ENCODE assay signal across 9 mouse cellular contexts in genomic region chr7:27334405-27334911, GRCm38 (mm10). TPM values are rescaled to one million over a fixed set of nuclear protein-coding genes. Genes with fewer than 3 reads are reported as not detected.
DNase-seq lines count a peak whose midpoint lies in the region; ATAC-seq lines count a peak whose summit lies in the region.
"Had no signal": no experiment of that assay in that cellular context is flagged by ENCODE, and none has a peak within 500 bp of the region (broad histone marks: within the 10 kb centered on the region; RNA-seq: fewer than 3 reads in every experiment).

No protein-coding gene starts in this region.

- no peak for ATAC-seq in heart, embryonic 13.5 days (ENCODE audit: extremely low read depth, insufficient number of reproducible peaks, low FRiP score, low TSS enrichment)
- no peak for ATAC-seq in neural tube, embryonic 11.5 days (ENCODE audit: insufficient read depth, low FRiP score, low TSS enrichment)

- no peaks in the 10 kb centered on the region for H3K9me3 ChIP-seq in heart, embryonic 13.5 days
- H3K9me3 ChIP-seq in neural tube, embryonic 11.5 days (ENCODE audit: control insufficient read depth, low read length) = no peaks in the 10 kb centered on the region

- H3K4me2 ChIP-seq in heart, embryonic 13.5 days = peak overlapping the region; percentile 91
- H3K4me2 ChIP-seq in neural tube, embryonic 11.5 days (ENCODE audit: low read depth) = peak overlapping the region; percentile 16; the same call in 1 of the 2 replicates

- H3K4me3 ChIP-seq in brown adipose tissue, adult 24 weeks (ENCODE audit: insufficient read depth, low read depth, low read length) = peak overlapping the region; percentile 40
- H3K4me3 ChIP-seq in heart, embryonic 13.5 days = peak overlapping the region; percentile 68
- H3K4me3 ChIP-seq in neural tube, embryonic 11.5 days (ENCODE audit: low read depth, low read length) = no peak overlapping the region
- H3K4me3 ChIP-seq: erythroblast, embryonic 14.5 days had no signal

- DNase-seq in adrenal gland, postnatal 10 days = peak; percentile 49
- DNase-seq in adrenal gland, adult 8-10 months = no peak
- DNase-seq in kidney, postnatal 4 days = peak; percentile 49 to 63
- DNase-seq in neural tube, embryonic 11.5 days (ENCODE audit: low spot score) = no peak
- DNase-seq in ovary, postnatal 10 days (ENCODE audit: low spot score) = no peak
- no peak for DNase-seq in right cerebral cortex, adult 2 months (ENCODE audit: low spot score in 2 of 2)

- H3K27ac ChIP-seq in brown adipose tissue, adult 24 weeks (replicated peaks; ENCODE audit: low read depth, low read length) = peak overlapping the region; percentile 96
- peak overlapping the region; percentile 88 for H3K27ac ChIP-seq in heart, embryonic 13.5 days (replicated peaks)
- no peak overlapping the region for H3K27ac ChIP-seq in neural tube, embryonic 11.5 days (ENCODE audit: low read depth, low read length)

- no peaks in the 10 kb centered on the region for H3K36me3 ChIP-seq in heart, embryonic 13.5 days
- H3K36me3 ChIP-seq in neural tube, embryonic 11.5 days (ENCODE audit: control insufficient read depth, insufficient read depth, low read length) = no peaks in the 10 kb centered on the region

- peaks cover 2% of the 10 kb centered on the region; the same call in 1 of the 2 replicates for H3K4me1 ChIP-seq in brown adipose tissue, adult 24 weeks (ENCODE audit: control insufficient read depth, insufficient read depth, insufficient read length, low read length)
- H3K4me1 ChIP-seq in heart, embryonic 13.5 days = peaks cover 78% of the 10 kb centered on the region
- H3K4me1 ChIP-seq in neural tube, embryonic 11.5 days (ENCODE audit: control insufficient read depth, insufficient read depth, low read length) = peaks cover 12% of the 10 kb centered on the region

- 1% methylated on average over 32 of the region's 32 CpGs for WGBS in heart, embryonic 13.5 days
- 2% methylated on average over 32 of the region's 32 CpGs for WGBS in neural tube, embryonic 11.5 days

- H3K9ac ChIP-seq in heart, embryonic 13.5 days = peak overlapping the region; percentile 89
- no peak overlapping the region for H3K9ac ChIP-seq in neural tube, embryonic 11.5 days (ENCODE audit: low read length)

- peaks cover 99% of the 10 kb centered on the region for H3K27me3 ChIP-seq in heart, embryonic 13.5 days (replicated peaks)
- H3K27me3 ChIP-seq in neural tube, embryonic 11.5 days (ENCODE audit: control insufficient read depth, insufficient read depth, low read length) = peaks cover 86% of the 10 kb centered on the region

RNA-seq across cellular contexts. Expression of gene Ltbp4, which starts 3.0 kb away (rescaled TPM):
- total RNA-seq in adrenal gland, postnatal 10 days (2021) = 100 to 1,000 TPM; 107 to 111 TPM
- 100 to 1,000 TPM in 3 of 4 experiments, 10 to 100 TPM in 1; 90.9 to 117 (median 108) TPM for total RNA-seq in adrenal gland, adult 8-10 months (2022)
- 22.8 and 25.9 TPM in 2 replicates for polyA plus RNA-seq in brown adipose tissue, adult 24 weeks (2012; ENCODE audit: insufficient read depth, insufficient read length, missing spikeins)
- polyA plus RNA-seq in heart, embryonic 13.5 days (2015; fragmentation: Nextera tagmentation; extraction: Ambion mirVana) = 51.3 and 53.3 TPM in 2 replicates
- polyA plus RNA-seq in neural tube, embryonic 11.5 days (2014; fragmentation: Nextera tagmentation; extraction: Ambion mirVana) = 7.0 and 8.0 TPM in 2 replicates

RNA-seq across cellular contexts. Expression of gene Shkbp1, which starts 21.4 kb away (rescaled TPM):
- total RNA-seq in adrenal gland, postnatal 10 days (2021) = 10 to 100 TPM; 19.6 to 22.9 TPM
- total RNA-seq in adrenal gland, adult 8-10 months (2022) = 10 to 100 TPM; 19.4 to 41.1 (median 29.7) TPM
- polyA plus RNA-seq in brown adipose tissue, adult 24 weeks (2012; ENCODE audit: insufficient read depth, insufficient read length, missing spikeins) = 11.6 TPM in 2 replicates
- 28.8 and 32.2 TPM in 2 replicates for polyA plus RNA-seq in heart, embryonic 13.5 days (2015; fragmentation: Nextera tagmentation; extraction: Ambion mirVana)
- 52.8 and 55.2 TPM in 2 replicates for polyA plus RNA-seq in neural tube, embryonic 11.5 days (2014; fragmentation: Nextera tagmentation; extraction: Ambion mirVana)

RNA-seq across cellular contexts. Expression of gene Gm20479, which starts 22.8 kb away (rescaled TPM):
- total RNA-seq in adrenal gland, postnatal 10 days (2021) = 1 to 10 TPM in 1 of 2 experiments, not detected in 1; 2.5 TPM
- 1 to 10 TPM in 1 of 4 experiments, not detected in 3; 4.0 TPM for total RNA-seq in adrenal gland, adult 8-10 months (2022)
- 3.5 TPM in 1 of 2 replicates, not detected in the other for polyA plus RNA-seq in brown adipose tissue, adult 24 weeks (2012; ENCODE audit: insufficient read depth, insufficient read length, missing spikeins)
- 0.83 and 0.90 TPM in 2 replicates for polyA plus RNA-seq in heart, embryonic 13.5 days (2015; fragmentation: Nextera tagmentation; extraction: Ambion mirVana)
- not detected in 2 replicates for polyA plus RNA-seq in neural tube, embryonic 11.5 days (2014; fragmentation: Nextera tagmentation; extraction: Ambion mirVana)
- polyA plus RNA-seq: erythroblast, embryonic 14.5 days had no signal

Comparison
In these comparisons a context has a peak if more than half of its experiments do, and no peak if none do; other contexts are left out.
1. DNase-seq: peak in adrenal gland, postnatal 10 days (single experiment) and kidney, postnatal 4 days (2 of 2); none in adrenal gland, adult 8-10 months (single experiment), neural tube, embryonic 11.5 days (single experiment), ovary, postnatal 10 days (single experiment) and right cerebral cortex, adult 2 months (0 of 2).